Mouse (Mus musculus) G1E (cell line): ENCODE measurements around the gene Prap1. TPM values are rescaled to one million over a fixed set of nuclear protein-coding genes. Genes with fewer than 3 reads are reported as not detected.

Experiments
- ATAC-seq: 2 replicates; pipeline ENCODE4 v1.8.0; 2016; ENCODE audit warnings: mild to moderate bottlenecking; ENCODE audit not compliant: insufficient number of reproducible peaks, poor library complexity, low FRiP score, severe bottlenecking; ENCODE audit errors: extremely low read depth
- DNase-seq: peaks from one replicate; pipeline ENCODE4 v3.0.0; 2012; ENCODE audit warnings: low spot score
- H3K27me3 ChIP-seq: 2 replicates; pipeline ENCODE4 v1.6.1; 2012; ENCODE audit warnings: mild to moderate bottlenecking, low read length, inconsistent platforms; ENCODE audit not compliant: insufficient read depth
- H3K36me3 ChIP-seq: replicated peaks from 2 replicates; pipeline ENCODE3; 2012; ENCODE audit warnings: mild to moderate bottlenecking, inconsistent platforms
- H3K4me1 ChIP-seq: 2 replicates; pipeline ENCODE4 v1.6.1; 2012; ENCODE audit warnings: low read depth, low read length, inconsistent platforms, mixed read lengths; ENCODE audit not compliant: insufficient read depth
- H3K4me3 ChIP-seq: 2 replicates; pipeline ENCODE4 v1.5.1; 2012; ENCODE audit warnings: low read depth, mild to moderate bottlenecking, inconsistent platforms, low read length, moderate library complexity, mixed read lengths
- H3K9me3 ChIP-seq: replicated peaks from 2 replicates; pipeline ENCODE4 v1.6.1; 2012; ENCODE audit warnings: inconsistent platforms
- CTCF ChIP-seq: IDR thresholded peaks from 2 replicates; pipeline ENCODE4 v1.5.1; 2012; ENCODE audit warnings: low read depth, low read length, inconsistent platforms, mixed read lengths
- GATA1 ChIP-seq: IDR thresholded peaks from 2 replicates; pipeline ENCODE4 v1.6.1; 2012; ENCODE audit warnings: borderline replicate concordance, low read length, inconsistent platforms, mixed read lengths
- GATA2 ChIP-seq: IDR thresholded peaks from 2 replicates; pipeline ENCODE4 v1.6.1; 2012; ENCODE audit warnings: low read depth, low read length, inconsistent platforms, borderline replicate concordance
- POLR2AphosphoS5 ChIP-seq: IDR thresholded peaks from 2 replicates; pipeline ENCODE4 v1.6.1; 2012; ENCODE audit warnings: low read depth, low read length, inconsistent platforms; ENCODE audit not compliant: insufficient replicate concordance
- TAL1 ChIP-seq: conservative IDR thresholded peaks from 2 replicates; pipeline ENCODE4 v1.6.1; 2012; ENCODE audit warnings: low read depth, low read length, inconsistent platforms, mixed read lengths
- polyA plus RNA-seq: library from polyadenylated mRNA; stranded (reverse); fragments of >175 nt; gene quantifications from 2 replicates; pipeline ENCODE4 v1.2.3, GENCODE M21; 2012
- total RNA-seq, 2 experiments: library from RNA; stranded (forward) in 1 of 2; stranded (reverse) in 1 of 2; fragments of 200-1000 nt in 1 of 2; fragments of >200 nt in 1 of 2; fragmentation: Nextera tagmentation in 1 of 2; gene quantifications; 2 replicates each; pipeline ENCODE4 v1.2.3; 2014 to 2017

Gene Prap1
- total and polyA plus RNA-seq, 3 experiments: not detected

- ATAC-seq (no peak), DNase-seq (no peak)
- no peak overlapping the region for H3K4me3 ChIP-seq
- no peak for TF ChIP-seq TAL1
- TF ChIP-seq CTCF: no peak
- TF ChIP-seq POLR2AphosphoS5: no peak
- no peak for TF ChIP-seq GATA2
- no peak for TF ChIP-seq GATA1
- H3K9me3 ChIP-seq: no peaks in the 10 kb centered on the region
- no peaks in the 10 kb centered on the region; the same call in 1 of the 2 replicates for H3K4me1 ChIP-seq
- peaks cover 42% of the 10 kb centered on the region for H3K27me3 ChIP-seq
- H3K36me3 ChIP-seq: no peaks in the 10 kb centered on the region
Observed at GRCm38 (mm10) chr7:140054124-140054523, 39.1 kb upstream of the Prap1 start.

- ATAC-seq: no peak
- no peak for TF ChIP-seq GATA2
- no peak for TF ChIP-seq GATA1
- TF ChIP-seq TAL1: no peak
- no peak for TF ChIP-seq POLR2AphosphoS5
- DNase-seq: no peak
- Histone ChIP-seq H3K36me3 (no peaks in the 10 kb centered on the region), H3K9me3 (no peaks in the 10 kb centered on the region), H3K4me1 (no peaks in the 10 kb centered on the region), H3K27me3 (peaks cover 59% of the 10 kb centered on the region), H3K4me3 (no peak overlapping the region)
Observed at GRCm38 (mm10) chr7:140057413-140058407, 35.5 kb upstream of the Prap1 start.

DNA sequence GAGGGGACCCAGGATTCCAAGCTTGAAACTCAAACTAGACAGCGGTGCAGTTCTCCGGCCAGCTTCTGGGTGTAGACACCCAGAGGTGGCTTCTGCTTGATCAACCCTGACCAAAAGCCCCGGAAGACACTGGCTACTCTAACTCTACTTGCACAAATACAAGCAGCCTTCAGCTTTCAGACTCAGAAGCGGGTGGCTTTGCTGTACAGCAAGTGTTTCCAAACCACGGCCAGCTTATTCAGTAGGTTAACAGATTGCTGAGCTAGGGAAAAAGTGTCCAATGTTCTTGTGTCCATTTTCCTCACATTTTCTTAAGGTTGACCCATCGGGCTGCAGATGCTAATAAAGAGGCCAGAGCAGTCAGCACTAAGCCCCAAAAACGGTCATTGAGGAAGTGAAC lies 34.7 kb upstream of the Prap1 start:
- DNase-seq (no peak), ATAC-seq (no peak)
- Histone ChIP-seq H3K27me3 (peaks cover 54% of the 10 kb centered on the region), H3K9me3 (no peaks in the 10 kb centered on the region), H3K4me3 (no peak overlapping the region), H3K4me1 (no peaks in the 10 kb centered on the region), H3K36me3 (no peaks in the 10 kb centered on the region)
- no peak for TF ChIP-seq TAL1
- no peak for TF ChIP-seq POLR2AphosphoS5
- no peak for TF ChIP-seq GATA1
- TF ChIP-seq GATA2: no peak
- TF ChIP-seq CTCF: no peak

GRCm38 (mm10) chr7:140059601-140060000 lies 33.6 kb upstream of the Prap1 start:
- H3K36me3 ChIP-seq: no peaks in the 10 kb centered on the region
- no peaks in the 10 kb centered on the region for H3K9me3 ChIP-seq
- no peak overlapping the region for H3K4me3 ChIP-seq
- H3K27me3 ChIP-seq: peaks cover 56% of the 10 kb centered on the region
- no peaks in the 10 kb centered on the region for H3K4me1 ChIP-seq
- DNase-seq (no peak), ATAC-seq (no peak)
- TF ChIP-seq GATA1: no peak
- TF ChIP-seq GATA2: no peak
- no peak for TF ChIP-seq POLR2AphosphoS5
- TF ChIP-seq CTCF: no peak

DNA sequence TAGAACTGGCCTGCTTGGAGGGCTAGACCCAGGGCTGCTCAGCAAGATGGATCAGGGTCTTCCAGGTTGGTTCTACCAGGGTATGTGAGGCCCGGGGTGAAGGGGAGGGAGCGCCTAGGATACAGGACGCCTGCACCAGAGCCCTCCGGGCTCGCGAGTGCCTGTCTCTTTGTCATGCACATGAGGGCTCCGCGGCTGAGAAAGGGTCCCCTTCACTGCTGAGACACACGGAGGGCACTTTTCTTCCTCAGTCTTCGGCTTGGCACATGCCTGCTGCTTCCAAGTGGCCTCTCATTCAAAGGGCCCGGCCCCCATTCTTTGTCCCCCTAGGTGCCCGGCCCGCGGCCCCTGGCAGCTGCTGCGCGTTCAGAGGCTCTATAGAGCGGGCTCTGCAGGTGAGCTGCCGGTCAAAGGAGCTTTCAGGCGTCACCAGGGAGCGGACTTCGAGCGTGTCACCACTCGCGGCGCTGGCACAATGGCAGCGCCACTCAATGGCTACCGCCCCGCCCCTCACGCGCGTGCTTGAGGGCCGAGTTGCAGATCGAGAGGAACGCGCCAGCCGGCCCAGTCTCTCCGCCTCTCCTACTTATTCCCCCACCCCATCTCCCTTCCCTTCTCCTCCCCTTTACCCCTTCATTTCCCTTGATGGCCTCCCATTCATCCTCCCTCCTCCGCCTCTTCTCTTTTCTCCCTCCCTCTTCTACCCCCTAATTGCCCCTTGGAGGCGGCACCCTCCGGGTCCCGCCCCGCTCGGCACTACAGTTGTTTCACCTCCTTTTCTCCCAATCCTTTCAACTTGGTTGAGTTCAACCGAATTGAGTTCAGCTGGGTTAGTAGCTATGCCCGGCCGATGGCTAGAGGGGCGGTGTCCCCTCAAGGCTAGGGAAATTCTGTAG lies 32.0 kb upstream of the Prap1 start:
- no peaks in the 10 kb centered on the region for H3K36me3 ChIP-seq
- TF ChIP-seq GATA2 (no peak), TAL1 (no peak), GATA1 (no peak), CTCF (no peak), POLR2AphosphoS5 (no peak)
- no peak for DNase-seq
- H3K9me3 ChIP-seq: no peaks in the 10 kb centered on the region
- H3K4me1 ChIP-seq: no peaks in the 10 kb centered on the region
- ATAC-seq: no peak
- peaks cover 58% of the 10 kb centered on the region for H3K27me3 ChIP-seq
- no peak overlapping the region for H3K4me3 ChIP-seq

- peaks cover 54% of the 10 kb centered on the region for H3K27me3 ChIP-seq
- DNase-seq: no peak
- H3K36me3 ChIP-seq: no peaks in the 10 kb centered on the region
- ATAC-seq: no peak
- H3K9me3 ChIP-seq: no peaks in the 10 kb centered on the region
- TF ChIP-seq GATA2 (no peak), CTCF (no peak), POLR2AphosphoS5 (no peak)
- H3K4me1 ChIP-seq: no peaks in the 10 kb centered on the region
- H3K4me3 ChIP-seq: no peak overlapping the region
Observed at GRCm38 (mm10) chr7:140061832-140062130, 31.4 kb upstream of the Prap1 start.
